1 mouse cellular context compared by ENCODE assay signal in the genomic region with DNA sequence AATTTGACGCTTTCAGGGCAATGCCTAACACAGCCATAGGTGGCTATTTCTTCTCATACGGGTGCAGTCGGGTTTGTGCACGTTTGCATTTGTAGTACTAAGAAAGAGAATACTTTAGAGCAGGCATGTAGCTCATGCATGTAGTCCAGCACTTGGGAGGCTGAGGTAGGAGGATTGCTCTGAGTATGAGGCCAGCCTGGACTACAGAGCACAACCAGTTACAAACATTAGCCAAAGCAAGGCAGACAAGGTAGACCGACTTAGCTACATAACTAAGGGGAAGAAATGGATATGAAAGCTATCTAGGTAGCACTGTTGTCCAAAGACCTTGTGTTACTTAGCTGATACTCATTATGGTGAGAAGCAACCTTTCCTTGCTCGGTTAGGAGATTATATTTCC.
TF ChIP-seq lines count a peak whose summit lies in the region.

No protein-coding gene starts in this region.

TF ChIP-seq in MEL, 35 proteins besides CTCF, POLR2A, EP300 and RAD21 (continued from another document):
- TF ChIP-seq MYB (IDR thresholded peaks at IDR 0.05; ENCODE audit: low read depth, low read length) = no peak
- TF ChIP-seq MAZ (IDR thresholded peaks at IDR 0.05; ENCODE audit: low read depth, low read length) = no peak
- TF ChIP-seq GABPA (IDR thresholded peaks at IDR 0.05; ENCODE audit: low read depth, low read length) = no peak
